Mouse (Mus musculus) liver, embryonic 14.5 days (tissue): ENCODE measurements around the gene B3gnt8. TPM values are rescaled to one million over a fixed set of nuclear protein-coding genes. Genes with fewer than 3 reads are reported as not detected.

Experiments
- ATAC-seq: fragments of 200-750 bp; cut with Nextera tagmentation; 2 replicates; pipeline ENCODE4 v1.8.0; 2017; ENCODE audit warnings: moderate number of reproducible peaks, mild to moderate bottlenecking, moderate library complexity; ENCODE audit not compliant: insufficient read depth
- DNase-seq, 3 experiments: peaks; one replicate each; pipeline ENCODE4 v3.0.0-alpha.2; 2012 to 2013; ENCODE audit warnings: low read depth in 3 of 3, low spot score in 3 of 3
- H3K27ac ChIP-seq: fragments of 300-500 bp; sonication (generic); 2 replicates; pipeline ENCODE4 v1.5.1; 2014; ENCODE audit warnings: moderate library complexity, mild to moderate bottlenecking, control low read depth, inconsistent platforms
- H3K27me3 ChIP-seq: fragments of 300-500 bp; sonication (generic); 2 replicates; pipeline ENCODE4 v1.6.1; 2014; ENCODE audit warnings: mild to moderate bottlenecking, low read length, moderate library complexity; ENCODE audit not compliant: control insufficient read depth, insufficient read depth
- H3K36me3 ChIP-seq: fragments of 300-500 bp; sonication (generic); replicated peaks from 2 replicates; pipeline ENCODE4 v1.6.1; 2014; ENCODE audit warnings: low read depth; ENCODE audit not compliant: control insufficient read depth, insufficient read depth
- H3K4me1 ChIP-seq, 2 experiments: fragments of 200-500 bp in 1 of 2; fragments of 300-500 bp in 1 of 2; sonication (generic) in 1 of 2; replicated peaks; 2 replicates each; pipeline ENCODE4 v1.6.1; 2012 to 2014; ENCODE audit warnings: antibody characterized with exemption in 1 of 2, inconsistent platforms in 1 of 2, low read length in 1 of 2; ENCODE audit not compliant: control insufficient read depth in 2 of 2, insufficient read depth in 2 of 2
- H3K4me2 ChIP-seq: fragments of 300-500 bp; sonication (generic); 2 replicates; pipeline ENCODE4 v1.6.1; 2014; ENCODE audit warnings: low read depth, mild to moderate bottlenecking, control low read depth, moderate library complexity
- H3K4me3 ChIP-seq, 2 experiments: fragments of 200-500 bp in 1 of 2; fragments of 300-500 bp in 1 of 2; sonication (generic) in 1 of 2; 2 replicates each; pipeline ENCODE4 v1.5.1; 2012 to 2014; ENCODE audit warnings: low read depth in 2 of 2, low read length in 2 of 2, mild to moderate bottlenecking in 2 of 2, control low read depth in 1 of 2, inconsistent platforms in 1 of 2, moderate library complexity in 1 of 2; ENCODE audit not compliant: insufficient read depth in 1 of 2
- H3K9ac ChIP-seq: fragments of 300-500 bp; sonication (generic); replicated peaks from 2 replicates; pipeline ENCODE4 v1.6.1; 2014; ENCODE audit warnings: mild to moderate bottlenecking, control low read depth, moderate library complexity
- H3K9me3 ChIP-seq: fragments of 300-500 bp; sonication (generic); 2 replicates; pipeline ENCODE4 v1.6.1; 2016; ENCODE audit warnings: low read length, mixed read lengths; ENCODE audit not compliant: control insufficient read depth
- CTCF ChIP-seq: IDR thresholded peaks from 2 replicates; pipeline ENCODE4 v1.5.1; 2016; ENCODE audit warnings: antibody characterized with exemption, low read depth, control low read depth
- EP300 ChIP-seq: IDR thresholded peaks from 2 replicates; pipeline ENCODE4 v1.6.1; 2016; ENCODE audit warnings: antibody characterized with exemption, low read depth
- WGBS: fragments of 180-500 bp; shearing (Covaris S2); extraction: QIAGEN DNeasy Blood & Tissue Kit; methylation state at CpG from one replicate; pipeline ENCODE4 v1.1.7; 2014; ENCODE audit not compliant: insufficient replicate concordance; 5-methylcytosine and 5-hydroxymethylcytosine counted together
- polyA plus RNA-seq, 2 experiments: library from polyadenylated mRNA; depleted of rRNA in 1 of 2; stranded (reverse) in 1 of 2; unstranded in 1 of 2; fragments of >200 nt; fragmentation: Nextera tagmentation in 1 of 2; extraction: Ambion mirVana in 1 of 2; gene quantifications; 2 replicates each; pipeline versions ENCODE4 v1.2.1 to v1.2.3; 2012 to 2014

The B3gnt8 gene
- polyA plus RNA-seq, 2 experiments, result 0.81 to 1.6 TPM

GRCm38 (mm10) chr7:25585351-25586204 lies 40.9 kb upstream of the B3gnt8 start:
- no peaks in the 10 kb centered on the region for H3K36me3 ChIP-seq
- no peaks in the 10 kb centered on the region for H3K9me3 ChIP-seq
- DNase-seq (no peak), ATAC-seq (no peak)
- TF ChIP-seq EP300 (no peak), CTCF (no peak)
- no peaks in the 10 kb centered on the region for H3K4me1 ChIP-seq
- WGBS, result 51% methylated on average over 9 of the region's 9 CpGs
- no peak overlapping the region for H3K4me3 ChIP-seq
- H3K9ac ChIP-seq, result no peak overlapping the region
- no peak overlapping the region for H3K4me2 ChIP-seq
- H3K27me3 ChIP-seq, result no peaks in the 10 kb centered on the region
- no peak overlapping the region for H3K27ac ChIP-seq

- no peaks in the 10 kb centered on the region; a peak in 1 of 4 replicates for H3K4me1 ChIP-seq
- H3K4me2 ChIP-seq, result no peak overlapping the region
- no peak for TF ChIP-seq CTCF
- no peak for TF ChIP-seq EP300
- no peaks in the 10 kb centered on the region for H3K9me3 ChIP-seq
- no peaks in the 10 kb centered on the region for H3K36me3 ChIP-seq
- no peak overlapping the region for H3K9ac ChIP-seq
- H3K27me3 ChIP-seq, result no peaks in the 10 kb centered on the region
- 70% methylated on average over 2 of the region's 2 CpGs for WGBS
- DNase-seq (no peak), ATAC-seq (no peak)
- no peak overlapping the region for H3K4me3 ChIP-seq
- no peak overlapping the region for H3K27ac ChIP-seq
Measured at GRCm38 (mm10) chr7:25591226-25591625, 35.2 kb upstream of the B3gnt8 start.

GRCm38 (mm10) chr7:25593859-25594258 lies 32.6 kb upstream of the B3gnt8 start:
- DNase-seq (no peak), ATAC-seq (no peak)
- 38% methylated on average over 3 of the region's 3 CpGs for WGBS
- no peak for TF ChIP-seq CTCF
- TF ChIP-seq EP300, result no peak
- Histone ChIP-seq H3K9ac (no peak overlapping the region), H3K27ac (no peak overlapping the region), H3K9me3 (no peaks in the 10 kb centered on the region), H3K27me3 (no peaks in the 10 kb centered on the region), H3K36me3 (no peaks in the 10 kb centered on the region), H3K4me1 (no peaks in the 10 kb centered on the region; a peak in 1 of 4 replicates), H3K4me3 (no peak overlapping the region), H3K4me2 (no peak overlapping the region)

- 10% methylated on average over 10 of the region's 10 CpGs for WGBS
- no peak for ATAC-seq
- Histone ChIP-seq H3K9me3 (no peaks in the 10 kb centered on the region), H3K27me3 (no peaks in the 10 kb centered on the region), H3K4me3 (no peak overlapping the region), H3K36me3 (no peaks in the 10 kb centered on the region), H3K27ac (no peak overlapping the region), H3K9ac (no peak overlapping the region), H3K4me1 (no peaks in the 10 kb centered on the region; a peak in 1 of 4 replicates), H3K4me2 (no peak overlapping the region)
- TF ChIP-seq EP300 (no peak), CTCF (peak; percentile 84)
- peak; percentile 29 to 46 (median 32) for DNase-seq
Measured at GRCm38 (mm10) chr7:25599663-25600062, 26.8 kb upstream of the B3gnt8 start.

- Histone ChIP-seq H3K27ac (no peak overlapping the region), H3K9ac (no peak overlapping the region), H3K4me1 (no peaks in the 10 kb centered on the region), H3K4me3 (no peak overlapping the region), H3K4me2 (no peak overlapping the region), H3K36me3 (no peaks in the 10 kb centered on the region), H3K27me3 (no peaks in the 10 kb centered on the region), H3K9me3 (no peaks in the 10 kb centered on the region)
- ATAC-seq (no peak), DNase-seq (no peak)
- 69% methylated on average over 11 of the region's 11 CpGs for WGBS
- TF ChIP-seq CTCF, result no peak
- no peak for TF ChIP-seq EP300
Measured at GRCm38 (mm10) chr7:25600666-25601065, 25.8 kb upstream of the B3gnt8 start.
